Mouse (Mus musculus) cerebellum, adult 18-20 months (tissue): ENCODE data around the gene Med19.
A peak's percentile ranks its signal among the peaks of the same experiment; 100 is the strongest.

Source experiments
- DNase-seq, 2 experiments: peaks; one replicate each; pipeline ENCODE4 v3.0.0; 2021

Med19 gene

GRCm38 (mm10) chr2:84677968-84678880 is at the start of gene Med19, which contains the start of gene Gm28635:
Gene Med19, plus strand, starts transcription at chr2:84678402.
Gene Gm28635, minus strand, starts transcription at chr2:84678041.
- peak; percentile 89 to 98 for DNase-seq

- DNase-seq: no peak
These were observed 46.2 kb upstream of the Med19 start for GRCm38 (mm10) chr2:84632001-84632400.

GRCm38 (mm10) chr2:84632999-84633398 is 45.2 kb upstream of the Med19 start:
- no peak for DNase-seq

- no peak for DNase-seq
These were observed 44.2 kb upstream of the Med19 start for GRCm38 (mm10) chr2:84634006-84634405.

- DNase-seq: no peak
These were observed 43.2 kb upstream of the Med19 start for GRCm38 (mm10) chr2:84634934-84635482.

GRCm38 (mm10) chr2:84635611-84636010 is 42.6 kb upstream of the Med19 start:
- peak; percentile 62 to 64 for DNase-seq

GRCm38 (mm10) chr2:84636231-84636741 is 41.9 kb upstream of the Med19 start:
- DNase-seq: no peak

GRCm38 (mm10) chr2:84637452-84638165 is 40.6 kb upstream of the Med19 start:
- DNase-seq: no peak

GRCm38 (mm10) chr2:84638428-84639220 is 39.6 kb upstream of the Med19 start:
- no peak for DNase-seq

- DNase-seq: no peak
These were observed 37.4 kb upstream of the Med19 start for GRCm38 (mm10) chr2:84640833-84641232.

GRCm38 (mm10) chr2:84646138-84646537 is 32.1 kb upstream of the Med19 start:
- no peak for DNase-seq

- no peak for DNase-seq
These were observed 31.1 kb upstream of the Med19 start for GRCm38 (mm10) chr2:84647051-84647568.

GRCm38 (mm10) chr2:84648369-84648768 is 29.8 kb upstream of the Med19 start:
- DNase-seq: peak in 1 of 2 experiments; percentile 20

- DNase-seq: peak in 1 of 2 experiments; percentile 33
These were observed 28.5 kb upstream of the Med19 start for GRCm38 (mm10) chr2:84649674-84650073.

GRCm38 (mm10) chr2:84650464-84651195 is 27.6 kb upstream of the Med19 start, which contains the start of gene Ctnnd1:
Gene Ctnnd1, minus strand, starts transcription at chr2:84650765.
- DNase-seq: peak; percentile 84 to 89

- DNase-seq: no peak
These were observed 24.8 kb upstream of the Med19 start for GRCm38 (mm10) chr2:84653354-84653753.

GRCm38 (mm10) chr2:84655864-84656263 is 22.3 kb upstream of the Med19 start:
- no peak for DNase-seq

GRCm38 (mm10) chr2:84658806-84659205 is 19.4 kb upstream of the Med19 start, which contains the start of gene Btbd18:
Gene Btbd18, plus strand, starts transcription at chr2:84659079.
- no peak for DNase-seq

GRCm38 (mm10) chr2:84660253-84660652 is 17.9 kb upstream of the Med19 start:
- peak in 1 of 2 experiments; percentile 24 for DNase-seq

GRCm38 (mm10) chr2:84662866-84663265 is 15.3 kb upstream of the Med19 start:
- DNase-seq: peak; percentile 36 to 45

- DNase-seq: no peak
These were observed 12.1 kb upstream of the Med19 start for GRCm38 (mm10) chr2:84666081-84666480.
